Comparison of ENCODE assay signal across 25 mouse cellular contexts in the genomic region with DNA sequence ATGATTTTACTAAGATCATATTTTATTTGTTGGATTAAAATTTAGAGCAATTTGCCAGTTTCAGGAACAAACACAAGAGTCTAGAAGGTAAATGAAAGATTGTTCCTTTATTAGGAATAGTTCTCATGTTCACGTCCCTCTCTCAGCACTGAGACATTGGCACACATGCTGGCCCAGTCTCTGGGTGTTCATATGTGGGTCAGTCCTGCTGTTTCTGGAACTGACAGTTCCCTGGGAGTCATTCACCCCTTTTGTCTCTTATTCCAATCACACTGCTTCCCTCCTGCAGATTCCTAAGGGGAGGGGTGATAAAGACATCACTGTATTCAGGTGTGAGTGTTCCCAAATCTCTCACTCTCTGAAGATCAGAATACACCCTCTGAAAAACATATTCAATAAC.
DNase-seq lines count a peak whose midpoint lies in the region; ATAC-seq lines count a peak whose summit lies in the region.
"Had no signal": no experiment of that assay in that cellular context is flagged by ENCODE, and none has a peak within 500 bp of the region (broad histone marks: within the 10 kb centered on the region; RNA-seq: fewer than 3 reads in every experiment).

No protein-coding gene starts in this region.

- H3K9me3 ChIP-seq in hindbrain, embryonic 11.5 days (ENCODE audit: control insufficient read depth, low read length): no peaks in the 10 kb centered on the region
- H3K9me3 ChIP-seq in hindbrain, embryonic 13.5 days: no peaks in the 10 kb centered on the region
- H3K9me3 ChIP-seq: embryonic facial prominence, embryonic 13.5 days; forebrain, embryonic 10.5 days; heart, embryonic 12.5 days; limb, embryonic 13.5 days; liver, embryonic 13.5 days; megakaryocyte, embryonic 14.5 days had no signal

- H3K4me1 ChIP-seq in hindbrain, embryonic 11.5 days (replicated peaks; ENCODE audit: control insufficient read depth, insufficient read depth, low read length): no peaks in the 10 kb centered on the region
- H3K4me1 ChIP-seq in hindbrain, embryonic 13.5 days (replicated peaks): no peaks in the 10 kb centered on the region
- H3K4me1 ChIP-seq: heart, embryonic 12.5 days; limb, embryonic 13.5 days; liver, embryonic 13.5 days; megakaryocyte, embryonic 14.5 days had no signal

- H3K36me3 ChIP-seq in hindbrain, embryonic 11.5 days (ENCODE audit: control insufficient read depth, insufficient read depth, low read length): no peaks in the 10 kb centered on the region
- no peaks in the 10 kb centered on the region for H3K36me3 ChIP-seq in hindbrain, embryonic 13.5 days
- H3K36me3 ChIP-seq: embryonic facial prominence, embryonic 13.5 days; forebrain, embryonic 10.5 days; heart, embryonic 12.5 days; limb, embryonic 13.5 days; liver, embryonic 13.5 days had no signal

- WGBS in hindbrain, embryonic 11.5 days: 55% methylated on average over 1 of the region's 1 CpGs
- 20% methylated on average over 1 of the region's 1 CpGs for WGBS in hindbrain, embryonic 13.5 days

- peak; percentile 49; the same call in 1 of the 2 replicates for ATAC-seq in cerebellum, adult (ENCODE audit: insufficient number of reproducible peaks, low FRiP score, low TSS enrichment)
- peak; percentile 71 for ATAC-seq in hindbrain, embryonic 11.5 days (ENCODE audit: low FRiP score)
- no peak; the same call in 1 of the 2 replicates for ATAC-seq in hindbrain, embryonic 13.5 days (ENCODE audit: low FRiP score)
- ATAC-seq: forebrain, postnatal 0 days; lung, postnatal 0 days had no signal

- no peak overlapping the region for H3K9ac ChIP-seq in hindbrain, embryonic 11.5 days (ENCODE audit: low read depth, low read length)
- no peak overlapping the region for H3K9ac ChIP-seq in hindbrain, embryonic 13.5 days
- H3K9ac ChIP-seq: embryonic facial prominence, embryonic 13.5 days; forebrain, postnatal 0 days; heart, embryonic 12.5 days; limb, embryonic 13.5 days; liver, embryonic 13.5 days had no signal

- DNase-seq in cerebellum, adult 9-10 months: no peak
- DNase-seq in hindbrain, embryonic 11.5 days (ENCODE audit: low spot score): no peak
- peak; percentile 13 to 26 for DNase-seq in kidney, postnatal 36 days
- no peak for DNase-seq in kidney, postnatal 4 days
- DNase-seq in retina, embryonic 14.5 days (ENCODE audit: low spot score): peak; percentile 52
- no peak for DNase-seq in ovary, postnatal 14 days (ENCODE audit: low spot score)
- DNase-seq: adrenal gland, postnatal 10 days; cerebellum, adult 11 months; forebrain, postnatal 0 days; heart, adult 2 months; heart, postnatal 4 days; liver, embryonic 13.5 days; lung, adult 18-20 months; lung, postnatal 4 days; thymus, adult 2 months; thymus, postnatal 36 days had no signal

- H3K27me3 ChIP-seq in hindbrain, embryonic 11.5 days (ENCODE audit: control insufficient read depth, insufficient read depth, low read length): no peaks in the 10 kb centered on the region
- no peaks in the 10 kb centered on the region for H3K27me3 ChIP-seq in hindbrain, embryonic 13.5 days
- H3K27me3 ChIP-seq: CH12.LX; embryonic facial prominence, embryonic 13.5 days; heart, embryonic 12.5 days; limb, embryonic 13.5 days; liver, embryonic 13.5 days; megakaryocyte, embryonic 14.5 days had no signal

- H3K27ac ChIP-seq in hindbrain, embryonic 11.5 days (ENCODE audit: low read depth, low read length): no peak overlapping the region
- no peak overlapping the region for H3K27ac ChIP-seq in hindbrain, embryonic 13.5 days
- H3K27ac ChIP-seq: embryonic facial prominence, embryonic 13.5 days; forebrain, embryonic 10.5 days; heart, adult 2 months; limb, embryonic 13.5 days; liver, embryonic 13.5 days had no signal

- no peak overlapping the region for H3K4me2 ChIP-seq in hindbrain, embryonic 11.5 days (replicated peaks; ENCODE audit: low read depth, low read length)
- H3K4me2 ChIP-seq in hindbrain, embryonic 13.5 days: no peak overlapping the region
- H3K4me2 ChIP-seq: embryonic facial prominence, embryonic 13.5 days; heart, embryonic 12.5 days; limb, embryonic 13.5 days; liver, embryonic 13.5 days had no signal

- H3K4me3 ChIP-seq in hindbrain, embryonic 11.5 days (ENCODE audit: low read depth, low read length): no peak overlapping the region
- no peak overlapping the region for H3K4me3 ChIP-seq in hindbrain, embryonic 13.5 days
- H3K4me3 ChIP-seq: embryonic facial prominence, embryonic 13.5 days; forebrain, embryonic 10.5 days; heart, adult 2 months; heart, embryonic 12.5 days; limb, embryonic 13.5 days; liver, embryonic 13.5 days; megakaryocyte, embryonic 14.5 days had no signal

Comparison
In these comparisons a context has a peak if more than half of its experiments do, and no peak if none do; other contexts are left out.
1. DNase-seq: peak in kidney, postnatal 36 days (2 of 2) and retina, embryonic 14.5 days (single experiment); none in cerebellum, adult 9-10 months (single experiment), hindbrain, embryonic 11.5 days (single experiment), kidney, postnatal 4 days (0 of 2) and ovary, postnatal 14 days (single experiment).